Mouse (Mus musculus) Patski (cell line): ENCODE results near the gene Apopt1. TPM values are rescaled to one million over a fixed set of nuclear protein-coding genes. Genes with fewer than 3 reads are reported as not detected.
"Not testable (repeated sequence)": the region's sequence is repeated elsewhere in the genome, so short reads cannot be mapped to it uniquely, and the experiment has no call there.

Experiments used
- ATAC-seq: fragments of 100-300 bp; one replicate; pipeline ENCODE4 v1.8.0; 2021
- CTCF ChIA-PET: fragments of 350-600 bp; sonication (Branson Sonifier 250); formaldehyde crosslinking; loops from one replicate; lab custom pipeline; 2022; ENCODE audit warnings: inconsistent platforms; lab: Charles Lee
- POLR2A ChIA-PET: fragments of 350-600 bp; sonication (Branson Sonifier 250); formaldehyde crosslinking; loops from one replicate; lab custom pipeline; 2022; ENCODE audit warnings: antibody characterized with exemption, inconsistent platforms; lab: Charles Lee
- DNase-seq: peaks from one replicate; pipeline ENCODE4 v3.0.0-alpha.2; 2011; ENCODE audit warnings: low read depth, low spot score
- H3K27me3 ChIP-seq: fragments of 371-371 bp; one replicate; pipeline ENCODE4 v1.5.1; 2021
- CTCF ChIP-seq: fragments of 100-300 bp; IDR thresholded peaks from one replicate; pipeline ENCODE4 v1.5.1; 2021
- in situ Hi-C: fragments of 300-500 bp; cut with MboI; formaldehyde crosslinking; loops from 3 replicates; pipeline ENCODE4 v1.11.1; 2018; ENCODE audit warnings: low pct_unique_long_range_greater_than_20kb, mixed read lengths
- polyA plus RNA-seq: library from polyadenylated mRNA; unstranded; gene quantifications from one replicate; pipeline ENCODE4 v1.2.3, GENCODE M21; 2021

The Apopt1 gene
- polyA plus RNA-seq, 1 experiment from 2014 or later: 36.7 TPM

GRCm38 (mm10) chr12:111724638-111725337, 11.7 kb downstream of the Apopt1 start:
- no peaks in the 10 kb centered on the region for H3K27me3 ChIP-seq
- DNase-seq: no peak
- POLR2A ChIA-PET: interaction anchor here (1.1 kb wide), 1 partner anchor 12 kb away, joined by 3 read pairs; no protein-coding TSS in a partner anchor
- in situ Hi-C loops: loop anchor here (5.0 kb wide), 1 partner anchor 67 kb away; no protein-coding TSS in a partner anchor
- no peak for TF ChIP-seq CTCF
- CTCF ChIA-PET: interaction anchor here (1.5 kb wide), 1 partner anchor 14 kb away, joined by 3 read pairs; no protein-coding TSS in a partner anchor
- ATAC-seq: no peak

GRCm38 (mm10) chr12:111725338-111726121, 12.5 kb downstream of the Apopt1 start:
- POLR2A ChIA-PET: interaction anchor here (1.1 kb wide), 1 partner anchor 13 kb away, joined by 3 read pairs; no protein-coding TSS in a partner anchor
- no peak for DNase-seq

GRCm38 (mm10) chr12:111726122-111726463, 13.0 kb downstream of the Apopt1 start:
- POLR2A ChIA-PET: no interaction called here
- H3K27me3 ChIP-seq: no peaks in the 10 kb centered on the region
- in situ Hi-C loops: loop anchor here (5.0 kb wide), 1 partner anchor 69 kb away; no protein-coding TSS in a partner anchor
- DNase-seq (no peak), ATAC-seq (no peak)
- TF ChIP-seq CTCF: no peak
- CTCF ChIA-PET: no interaction called here

More at GRCm38 (mm10) chr12:111725338-111726121, 12.5 kb downstream of the Apopt1 start:
- no peaks in the 10 kb centered on the region for H3K27me3 ChIP-seq
- in situ Hi-C loops: loop anchor here (5.0 kb wide), 1 partner anchor 68 kb away; no protein-coding TSS in a partner anchor
- CTCF ChIA-PET: no interaction called here
- ATAC-seq: no peak
- TF ChIP-seq CTCF: no peak

- no peak for TF ChIP-seq CTCF
- ATAC-seq (no peak), DNase-seq (no peak)
- in situ Hi-C loops: loop anchor here (5.0 kb wide), 1 partner anchor 71 kb away; no protein-coding TSS in a partner anchor
- CTCF ChIA-PET: no interaction called here
- POLR2A ChIA-PET: no interaction called here
- H3K27me3 ChIP-seq: no peaks in the 10 kb centered on the region
These were observed 14.9 kb downstream of the Apopt1 start for GRCm38 (mm10) chr12:111727956-111728355.

- ATAC-seq (peak; percentile 57), DNase-seq (no peak)
- no peaks in the 10 kb centered on the region for H3K27me3 ChIP-seq
- CTCF ChIA-PET: interaction anchor here (1.0 to 1.2 kb wide), 3 partner anchors 44 to 65 kb away, joined by 3 to 7 read pairs (median 3); no protein-coding TSS in a partner anchor
- peak; percentile 89 for TF ChIP-seq CTCF
- POLR2A ChIA-PET: interaction anchor here (1.5 kb wide), 1 partner anchor 9 kb away, joined by 4 read pairs; no protein-coding TSS in a partner anchor
- in situ Hi-C loops: no loop called here
These were observed 19.1 kb downstream of the Apopt1 start for GRCm38 (mm10) chr12:111731822-111732807.

GRCm38 (mm10) chr12:111732921-111733320, 19.9 kb downstream of the Apopt1 start:
- ChIA-PET CTCF (interaction anchor here (1.1 kb wide), 1 partner anchor 66 kb away, joined by 3 read pairs; no protein-coding TSS in a partner anchor), POLR2A (interaction anchor here (0.7 kb wide), 1 partner anchor 67 kb away, joined by 3 read pairs; no protein-coding TSS in a partner anchor)
- no peaks in the 10 kb centered on the region for H3K27me3 ChIP-seq
- TF ChIP-seq CTCF: no peak
- in situ Hi-C loops: no loop called here
- DNase-seq (no peak), ATAC-seq (no peak)

- in situ Hi-C loops: no loop called here
- no peak for TF ChIP-seq CTCF
These were observed 21.9 kb downstream of the Apopt1 start for GRCm38 (mm10) chr12:111734912-111735311.

GRCm38 (mm10) chr12:111736676-111737075, 23.6 kb downstream of the Apopt1 start:
- H3K27me3 ChIP-seq, in situ Hi-C loops, CTCF ChIA-PET, ATAC-seq, DNase-seq: not testable (repeated sequence)
- POLR2A ChIA-PET: interaction anchor here (0.5 kb wide), 1 partner anchor 10 kb away, joined by 3 read pairs; no protein-coding TSS in a partner anchor

More at GRCm38 (mm10) chr12:111734912-111735311, 21.9 kb downstream of the Apopt1 start:
- POLR2A ChIA-PET: no interaction called here
- no peak for DNase-seq
- H3K27me3 ChIP-seq: no peaks in the 10 kb centered on the region
- no peak for ATAC-seq
- CTCF ChIA-PET: interaction anchor here (0.9 kb wide), 1 partner anchor 67 kb away, joined by 3 read pairs; no protein-coding TSS in a partner anchor

GRCm38 (mm10) chr12:111737370-111737769, 24.3 kb downstream of the Apopt1 start:
- ATAC-seq (no peak), DNase-seq (no peak)
- ChIA-PET CTCF (no interaction called here), POLR2A (interaction anchor here (0.5 kb wide), 1 partner anchor 11 kb away, joined by 3 read pairs; no protein-coding TSS in a partner anchor)
- in situ Hi-C loops: no loop called here
- no peak for TF ChIP-seq CTCF
- H3K27me3 ChIP-seq: no peaks in the 10 kb centered on the region
